Mouse (Mus musculus) frontal cortex, postnatal 25 days (tissue): ENCODE data around the gene Filip1l.

ENCODE experiments used
- DNase-seq, 2 experiments: peaks; one replicate each; pipeline ENCODE4 v3.0.0; 2022; ENCODE audit warnings: low spot score in 2 of 2

The Filip1l gene

DNA sequence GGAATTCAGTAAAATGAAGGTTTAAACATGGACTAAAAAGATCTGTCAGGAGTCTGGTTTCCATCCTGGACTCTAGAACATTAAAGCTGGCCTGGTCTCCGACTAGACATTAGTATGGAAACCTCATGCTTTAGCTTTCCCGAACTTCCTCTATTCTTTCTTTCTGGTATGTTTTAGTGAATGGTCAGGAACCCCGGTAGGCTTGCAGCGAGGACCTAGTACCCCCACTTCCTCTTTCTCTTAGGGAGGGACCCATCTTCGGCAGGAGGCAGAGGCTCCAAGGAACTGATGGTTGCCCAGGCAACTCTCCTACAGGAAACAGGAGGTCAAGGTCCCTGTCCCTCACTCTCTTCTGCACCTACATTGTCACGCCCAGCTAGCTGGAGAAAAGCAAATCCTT lies 43.4 kb downstream of the Filip1l start:
- no peak for DNase-seq

DNA sequence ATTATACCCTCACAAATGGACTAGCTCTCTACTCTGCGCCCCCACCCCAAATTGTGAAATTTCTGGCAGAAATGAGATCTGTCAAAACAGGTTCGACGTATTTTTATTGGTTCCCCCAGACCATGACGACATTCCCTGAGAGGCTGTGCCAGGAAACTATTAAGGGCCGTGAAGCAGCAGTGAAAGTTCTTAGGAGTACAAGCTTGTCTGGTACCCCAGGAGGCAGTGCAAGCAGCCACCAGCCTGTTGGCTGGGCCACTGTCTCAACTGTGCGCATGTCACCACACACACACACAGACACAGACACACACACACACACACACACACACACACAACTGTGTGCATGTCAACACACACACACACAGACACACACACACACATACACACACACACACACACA lies 45.0 kb downstream of the Filip1l start:
- no peak for DNase-seq

DNA sequence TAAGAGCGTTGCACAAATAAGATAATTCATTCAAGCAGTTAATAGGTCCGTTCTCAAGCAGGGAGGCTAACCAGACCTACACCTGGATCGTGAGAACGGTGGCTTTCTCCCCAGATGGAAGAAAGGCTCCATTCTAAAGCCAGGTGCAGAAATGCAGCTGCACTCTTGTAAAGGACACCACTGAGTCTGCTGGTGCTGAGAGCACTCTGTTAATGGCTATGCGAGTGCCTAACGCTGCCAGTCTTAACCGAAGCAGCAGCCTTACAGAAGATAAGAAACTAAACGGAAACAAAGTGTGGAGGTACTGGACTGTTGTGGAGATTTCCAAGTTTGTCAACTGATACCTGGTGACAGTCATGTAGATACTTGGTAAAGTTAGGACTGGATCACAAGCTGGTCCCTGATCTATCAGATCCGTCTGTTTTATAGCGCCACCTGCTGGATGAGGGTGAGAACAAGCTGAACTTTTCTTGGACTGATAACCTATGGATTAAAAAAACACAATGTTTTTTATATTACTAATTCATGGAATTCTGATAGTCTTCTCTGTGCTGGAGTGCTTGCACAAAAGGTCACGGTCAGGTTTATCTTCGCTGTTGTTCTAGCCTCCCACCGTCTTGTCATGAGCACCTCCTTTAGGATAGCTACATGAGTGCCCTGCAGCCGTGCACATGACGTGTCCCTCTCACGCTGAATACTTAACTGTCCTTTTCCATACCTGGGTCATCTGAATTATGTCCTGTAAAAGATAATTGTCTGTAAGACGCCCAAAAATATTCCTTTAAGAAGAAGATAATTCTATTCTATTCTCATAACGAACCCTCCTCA lies 45.7 kb downstream of the Filip1l start:
- peak; percentile 50 to 66 for DNase-seq

DNA sequence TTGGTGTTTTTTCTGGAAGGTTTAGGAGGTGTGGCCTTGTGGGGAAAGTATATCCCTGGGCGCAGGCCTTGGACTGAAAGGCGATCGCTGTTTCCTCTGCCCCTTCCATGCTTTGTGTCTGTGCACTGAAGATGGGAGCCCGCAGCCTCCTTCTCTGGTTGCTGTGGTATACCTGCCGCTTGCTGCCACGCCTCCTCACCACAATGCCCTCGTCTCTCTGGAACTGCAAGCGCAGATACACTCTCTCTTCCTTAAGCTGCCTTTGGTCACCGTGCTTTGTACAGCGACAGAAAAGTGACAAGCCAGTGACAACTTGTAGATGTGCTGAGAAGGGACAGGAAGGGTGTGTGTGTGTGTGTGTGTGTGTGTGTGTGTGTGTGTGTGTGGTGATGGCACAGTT lies 46.7 kb downstream of the Filip1l start:
- DNase-seq: no peak

DNA sequence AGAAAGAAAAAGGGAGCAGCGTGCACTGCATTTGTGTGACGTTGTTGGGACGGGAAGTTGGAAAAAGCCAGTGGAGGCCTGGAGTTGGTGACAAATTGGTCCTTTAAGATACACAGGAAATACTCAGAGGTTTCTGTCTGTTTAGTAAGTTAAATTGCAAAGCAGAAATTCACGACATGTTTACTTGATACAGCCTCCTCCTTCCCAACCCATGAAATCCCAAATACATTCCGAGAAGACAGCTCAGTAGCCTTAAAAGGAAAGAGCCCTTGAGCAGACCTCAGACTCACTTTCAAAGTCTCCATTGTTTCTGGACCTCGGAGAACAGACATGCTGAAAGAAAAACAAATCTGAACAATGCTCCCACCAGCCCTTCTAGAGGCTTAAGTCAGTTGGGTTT lies 48.8 kb downstream of the Filip1l start:
- DNase-seq: no peak

DNA sequence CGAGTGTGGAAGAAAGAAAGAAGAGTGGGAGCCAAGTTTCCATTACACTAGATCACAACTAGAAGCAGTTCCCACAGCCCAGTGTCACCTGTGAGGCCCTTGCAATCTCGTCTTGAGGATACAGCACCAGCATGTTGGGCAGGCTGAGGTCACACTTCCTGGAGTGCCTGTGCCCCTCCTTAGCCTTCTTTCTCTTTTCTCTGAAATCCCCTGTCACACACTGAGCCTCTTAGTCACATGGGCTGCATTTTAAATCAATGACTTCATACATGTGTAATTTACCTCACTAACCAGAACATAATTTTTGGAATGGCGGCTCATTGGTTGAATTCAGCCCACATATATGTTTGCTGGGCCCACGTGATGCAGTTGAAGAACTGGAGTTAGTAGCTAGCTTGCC lies 50.0 kb downstream of the Filip1l start:
- DNase-seq: no peak

DNA sequence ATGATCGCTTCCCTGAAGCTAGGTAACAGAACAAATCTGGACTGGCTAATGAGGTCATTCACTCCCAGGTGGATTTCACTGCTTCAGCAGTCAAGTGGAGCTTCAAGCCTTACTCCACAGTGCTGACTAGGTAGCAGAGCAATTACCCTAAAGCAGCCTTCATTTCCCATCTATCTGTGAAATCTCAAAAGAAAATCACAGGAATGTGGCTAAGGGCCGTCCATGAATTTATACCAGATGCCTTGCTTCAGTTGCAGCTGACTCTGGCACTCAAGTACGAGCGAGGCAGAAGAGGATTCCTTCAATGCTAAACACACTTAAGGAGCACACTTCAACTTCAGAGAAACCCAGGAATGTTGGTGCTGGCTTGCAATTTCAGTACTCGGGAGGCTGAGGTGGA lies 50.9 kb downstream of the Filip1l start:
- no peak for DNase-seq

DNA sequence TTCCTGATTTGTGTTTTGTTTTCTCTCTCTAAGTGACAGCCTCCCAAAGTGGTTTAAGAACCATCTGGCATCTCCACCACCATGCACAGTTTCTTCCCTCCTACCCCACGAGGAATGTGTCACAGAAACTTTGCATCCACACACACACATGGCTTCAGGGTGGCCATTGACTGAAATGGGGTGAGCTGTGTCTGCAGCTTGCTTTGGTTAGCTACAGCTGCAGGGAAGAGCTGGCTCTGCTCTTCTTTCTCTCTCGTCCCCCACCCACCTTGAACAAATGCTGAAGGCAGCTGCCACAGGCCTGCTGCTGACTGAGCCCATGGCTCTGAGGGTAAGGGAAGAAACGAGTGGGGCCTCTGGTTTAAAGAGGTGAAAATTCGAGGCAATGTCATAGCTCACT lies 59.9 kb downstream of the Filip1l start:
- no peak for DNase-seq

DNA sequence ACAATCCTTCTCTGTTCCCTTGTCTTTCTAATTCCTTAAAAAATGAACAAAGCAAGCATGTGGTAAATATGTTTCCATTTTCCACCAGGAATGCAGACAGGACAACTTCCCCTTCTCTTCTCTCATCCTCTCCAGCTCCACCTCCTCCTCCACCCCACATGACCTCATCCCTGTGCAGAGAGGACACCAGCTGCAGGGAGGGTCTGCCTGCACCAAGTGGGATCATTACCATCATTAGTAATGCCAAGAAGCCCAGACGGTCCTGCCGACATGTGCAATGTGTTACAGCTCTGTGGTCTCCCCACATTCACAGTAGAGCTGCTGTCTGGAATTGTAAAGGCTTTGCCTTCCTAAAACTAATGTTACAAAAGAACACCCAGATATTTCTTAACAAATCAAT lies 63.2 kb downstream of the Filip1l start:
- no peak for DNase-seq

DNA sequence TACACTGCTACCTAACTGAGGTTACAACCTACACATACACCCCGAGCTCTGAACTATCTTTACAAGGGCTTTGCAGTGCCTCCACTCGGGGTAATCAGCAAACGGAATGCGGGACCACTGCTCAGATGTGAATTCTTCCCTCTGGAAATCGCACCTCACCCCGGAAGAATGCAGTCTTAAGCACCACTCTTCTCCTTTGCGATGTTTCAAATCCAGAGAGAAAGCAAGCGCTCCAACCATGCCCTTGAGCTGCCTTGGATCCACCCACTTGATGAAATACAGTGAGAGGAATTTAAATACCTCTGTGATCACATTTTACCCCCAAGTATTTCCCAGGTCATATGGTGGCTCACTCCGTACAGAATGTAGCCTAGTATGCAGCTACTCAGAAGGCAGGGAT lies 64.1 kb downstream of the Filip1l start:
- DNase-seq: no peak

DNA sequence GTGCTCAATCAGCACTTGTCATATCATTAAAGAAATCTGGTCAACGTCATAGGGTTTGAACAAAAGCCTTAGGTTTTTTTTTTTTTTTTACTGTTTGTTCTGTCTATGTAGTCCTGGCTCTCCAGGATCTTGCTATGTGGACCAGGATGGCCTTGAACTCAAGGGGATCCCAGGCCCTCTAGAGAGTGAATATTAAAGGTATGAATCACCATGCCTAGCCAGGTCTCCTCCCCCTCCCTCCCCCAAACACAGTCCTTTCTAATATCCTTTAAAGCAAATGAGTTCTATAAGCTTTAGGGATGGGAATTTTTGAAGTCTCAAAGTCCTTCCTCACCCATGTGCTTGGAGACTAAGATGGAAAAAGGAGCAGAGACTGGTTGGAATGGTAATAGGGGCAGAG lies 65.1 kb downstream of the Filip1l start:
- DNase-seq: no peak

DNA sequence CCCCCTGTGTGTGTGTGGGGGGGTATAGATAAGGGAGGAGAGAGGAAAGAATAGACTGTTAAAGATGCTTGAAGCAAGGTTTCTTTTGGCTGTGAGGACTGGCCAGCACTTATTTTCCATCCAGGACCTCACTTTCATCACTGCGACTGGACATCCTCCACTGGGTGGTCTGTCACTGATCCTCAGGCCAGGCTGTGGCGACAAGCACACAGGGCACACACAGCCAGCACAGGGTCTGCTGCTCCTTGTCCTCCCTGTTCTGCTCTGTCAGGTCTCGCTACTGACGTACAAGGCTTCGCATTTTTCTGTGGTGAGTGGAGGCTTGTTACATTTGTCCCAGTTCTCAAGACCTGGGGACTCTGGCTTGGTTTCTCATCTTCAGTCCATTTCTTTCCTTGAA lies 66.4 kb downstream of the Filip1l start:
- DNase-seq: no peak

DNA sequence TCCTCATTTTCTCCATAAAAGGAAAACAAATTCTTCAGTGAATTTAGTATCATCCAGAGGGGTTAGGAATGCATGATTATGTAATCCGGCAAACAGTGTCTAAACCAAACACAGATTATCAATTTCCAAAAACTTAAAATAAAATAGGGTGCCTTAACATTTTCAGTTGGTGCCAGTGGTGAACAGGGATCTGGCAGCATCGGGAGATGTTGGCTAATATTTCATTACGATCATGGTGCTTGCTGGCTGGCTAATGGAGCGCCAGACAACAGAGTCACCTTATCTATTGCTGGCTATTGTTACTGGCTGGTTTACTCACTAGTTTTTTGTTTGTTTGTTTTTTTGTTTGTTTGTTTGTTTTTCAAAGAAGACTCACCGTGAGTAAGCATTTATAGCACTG lies 67.0 kb downstream of the Filip1l start:
- DNase-seq: no peak

DNA sequence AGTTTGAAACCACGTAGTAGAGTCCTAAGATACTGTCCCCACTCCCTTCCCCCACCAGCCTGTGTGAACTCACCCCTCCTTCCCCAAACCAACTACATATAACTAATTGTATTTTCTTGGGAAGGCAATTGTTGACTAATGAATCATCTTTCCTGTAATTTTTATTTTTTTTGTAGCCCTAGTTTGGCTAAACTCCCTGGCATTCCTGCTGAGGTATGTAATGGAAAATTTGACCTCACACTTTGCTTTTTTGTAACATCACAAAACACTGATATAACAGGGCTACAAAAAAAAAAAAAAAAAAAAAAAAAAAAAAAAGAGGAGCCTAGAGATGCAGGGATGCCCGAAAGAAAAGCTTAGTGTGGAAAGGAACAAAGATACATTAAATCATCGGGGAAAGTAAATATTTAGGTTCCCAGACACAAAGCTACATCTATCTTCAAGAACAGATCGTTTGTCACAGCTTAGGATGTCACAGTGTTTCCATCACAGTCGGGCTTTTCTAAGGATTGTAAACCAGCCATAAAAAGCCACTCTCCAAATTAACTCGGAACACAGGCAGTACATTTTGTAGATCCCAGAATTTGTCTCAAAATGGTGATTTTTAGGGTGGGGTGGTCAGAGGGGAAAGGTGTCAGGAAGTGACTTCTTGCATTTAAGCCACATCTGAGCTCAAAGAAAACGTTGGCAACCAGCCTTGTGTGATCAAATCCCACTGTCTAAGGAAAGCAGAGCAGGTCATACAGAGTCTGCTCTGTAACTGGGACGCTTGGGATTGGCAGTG lies 68.1 kb downstream of the Filip1l start:
- DNase-seq: no peak

DNA sequence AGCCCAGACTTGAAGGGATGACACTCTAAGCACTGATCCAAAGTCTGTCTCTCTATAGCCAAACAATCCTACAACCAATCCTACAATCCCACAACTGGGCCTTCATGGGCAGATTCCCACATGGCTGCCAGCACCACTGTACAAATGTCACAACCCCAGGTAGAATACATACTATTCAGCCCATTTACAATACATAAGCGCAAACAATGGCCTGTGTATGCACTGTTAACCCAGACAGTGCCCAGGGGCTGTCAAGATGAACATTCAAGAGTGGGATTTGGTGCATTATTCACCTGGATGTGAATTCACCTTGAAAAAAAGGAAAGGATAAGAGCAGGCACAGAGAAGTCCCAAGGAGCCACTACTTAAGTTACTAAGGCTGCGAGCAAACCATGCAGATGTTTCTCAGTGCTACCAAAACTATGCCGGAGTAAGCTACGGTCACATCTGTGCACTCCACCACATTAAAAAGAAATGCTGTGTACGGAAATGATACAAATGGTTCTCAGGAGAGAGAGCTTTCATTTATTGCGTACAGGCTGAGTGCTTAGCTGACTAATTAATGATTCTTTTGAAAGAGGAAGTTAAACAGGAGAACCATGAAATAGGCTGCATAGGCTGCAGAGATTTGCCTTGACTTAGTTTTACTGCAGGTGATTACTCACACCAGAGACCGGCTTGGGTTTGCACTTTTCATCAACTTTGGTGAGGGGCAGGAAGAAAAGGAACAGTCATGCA lies 69.0 kb downstream of the Filip1l start:
- no peak for DNase-seq

DNA sequence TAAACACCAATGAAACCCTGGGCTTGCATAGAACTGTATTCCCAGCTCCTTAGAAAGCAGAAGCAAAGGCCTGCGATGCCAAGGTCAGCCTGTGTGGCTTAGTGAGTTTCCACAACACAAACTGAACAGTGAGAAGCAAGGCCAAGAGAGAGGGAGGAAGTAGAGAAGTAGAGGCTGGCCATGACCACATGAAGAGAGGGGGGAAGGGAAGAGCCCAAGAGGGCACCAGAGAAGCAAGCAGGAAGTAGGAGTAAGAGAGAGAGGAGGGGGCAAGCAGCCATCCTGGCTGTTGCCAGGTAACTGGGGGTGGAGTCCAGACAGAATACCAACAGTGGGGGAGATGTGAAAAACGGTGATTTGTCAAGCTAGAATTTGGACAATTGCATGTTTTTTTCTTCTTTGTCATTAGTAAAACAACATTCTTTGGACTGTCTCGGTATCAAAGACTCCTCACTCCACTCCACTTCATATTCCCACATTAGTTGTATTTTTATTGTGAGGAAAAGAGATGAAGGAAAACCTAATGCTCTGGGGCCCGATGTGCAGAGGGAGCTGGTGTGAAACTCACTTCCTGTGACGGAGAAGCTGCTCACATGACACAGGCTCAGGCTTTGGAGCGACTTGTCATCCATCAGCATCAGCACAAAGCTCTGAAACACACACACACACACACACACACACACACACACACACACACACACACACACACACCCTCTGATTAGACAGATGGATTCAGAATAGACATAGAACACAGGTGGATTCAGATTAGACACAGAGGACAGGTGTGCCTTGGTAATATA lies 70.3 kb downstream of the Filip1l start:
- no peak for DNase-seq

DNA sequence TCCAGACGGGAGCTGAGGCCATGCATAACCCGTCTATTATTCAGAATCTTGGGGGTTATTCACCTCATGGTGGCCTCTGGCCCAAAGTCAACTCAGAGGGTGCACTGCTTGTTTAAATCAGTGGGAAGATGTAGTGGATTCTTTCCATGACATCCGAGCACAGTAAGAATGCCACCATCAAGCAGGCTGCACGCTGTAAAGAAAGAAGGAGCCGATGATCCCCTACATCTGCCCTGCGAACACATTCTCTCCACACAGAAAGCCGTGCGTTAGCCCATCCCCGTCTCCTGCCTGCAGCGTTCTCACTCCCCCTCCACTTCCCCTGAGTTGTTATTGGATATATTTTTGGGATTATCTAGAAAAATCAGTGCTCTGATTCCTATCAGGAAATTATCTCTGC lies 73.8 kb downstream of the Filip1l start:
- DNase-seq: no peak

DNA sequence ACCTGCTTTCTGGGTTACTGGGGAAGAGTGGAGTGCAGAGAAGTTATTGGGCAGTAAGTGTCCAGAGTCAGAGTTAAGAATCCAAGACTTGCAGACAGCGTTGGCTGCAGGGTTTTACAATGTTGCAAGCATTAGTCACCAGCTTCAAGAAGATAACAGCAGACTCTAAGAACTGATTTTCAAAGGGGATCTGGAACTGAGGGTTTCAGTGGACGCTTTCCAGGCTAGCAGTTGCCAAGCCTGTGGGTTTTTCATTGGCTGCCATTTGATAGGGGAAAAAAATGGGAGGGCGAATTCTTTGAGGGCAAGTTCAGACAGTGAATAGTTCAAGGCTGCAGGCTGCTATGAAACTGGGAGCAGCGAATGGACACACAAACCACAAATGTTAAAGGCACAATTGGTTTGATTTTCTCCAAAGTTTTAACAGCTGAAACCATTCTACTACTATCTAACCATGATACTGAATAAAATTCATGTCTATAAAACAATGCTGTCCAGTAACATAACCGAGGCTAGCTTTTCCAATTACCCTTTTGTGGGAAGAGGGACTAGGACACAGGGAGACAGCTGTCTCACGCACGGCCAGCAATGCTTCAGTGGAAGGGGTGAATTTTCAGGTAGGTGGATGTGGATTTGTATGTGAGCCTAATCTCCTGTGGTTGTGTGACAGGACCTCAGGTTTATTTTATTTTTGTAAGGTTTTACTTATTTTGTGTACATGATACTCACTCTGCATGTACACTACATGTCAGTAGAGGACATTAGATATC lies 74.8 kb downstream of the Filip1l start:
- no peak for DNase-seq

DNA sequence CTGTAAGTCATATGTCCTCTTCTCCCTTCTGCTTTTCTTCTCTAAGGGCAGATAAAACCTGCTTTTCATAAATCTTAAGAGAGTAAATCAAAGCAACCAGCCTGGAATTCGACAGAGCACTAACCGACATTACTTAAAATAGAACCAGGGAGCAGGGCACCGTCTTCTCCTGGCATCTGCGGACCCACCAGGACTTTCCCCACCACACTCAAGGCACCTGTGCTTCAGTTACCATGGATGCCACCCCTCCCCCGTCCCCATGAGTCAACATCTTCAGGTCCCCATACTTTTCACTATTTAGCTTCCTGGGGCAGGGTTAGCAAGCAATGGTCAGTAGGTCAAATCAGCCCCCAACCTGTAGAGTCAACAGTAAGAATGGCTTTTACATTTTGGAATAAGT lies 76.1 kb downstream of the Filip1l start:
- DNase-seq: no peak

DNA sequence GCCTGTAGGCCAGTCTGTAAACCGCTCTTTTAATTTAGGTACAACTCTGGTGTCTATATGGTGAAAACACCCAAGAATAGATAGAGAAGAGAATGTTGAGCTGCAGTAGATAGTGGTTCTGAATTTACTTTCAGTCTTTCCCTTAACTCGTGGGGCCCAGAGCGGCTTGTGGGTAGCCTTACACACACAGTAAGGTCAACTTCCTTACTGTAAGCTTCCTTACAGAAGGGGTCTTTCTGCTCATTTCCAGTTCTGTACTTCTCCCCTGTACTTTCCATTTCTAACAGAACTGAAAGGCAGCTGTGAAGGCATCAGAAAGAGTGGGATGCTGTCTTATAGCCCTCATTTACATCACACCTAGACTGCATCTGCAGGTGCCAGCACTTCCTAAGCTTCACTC lies 78.4 kb downstream of the Filip1l start:
- no peak for DNase-seq

DNA sequence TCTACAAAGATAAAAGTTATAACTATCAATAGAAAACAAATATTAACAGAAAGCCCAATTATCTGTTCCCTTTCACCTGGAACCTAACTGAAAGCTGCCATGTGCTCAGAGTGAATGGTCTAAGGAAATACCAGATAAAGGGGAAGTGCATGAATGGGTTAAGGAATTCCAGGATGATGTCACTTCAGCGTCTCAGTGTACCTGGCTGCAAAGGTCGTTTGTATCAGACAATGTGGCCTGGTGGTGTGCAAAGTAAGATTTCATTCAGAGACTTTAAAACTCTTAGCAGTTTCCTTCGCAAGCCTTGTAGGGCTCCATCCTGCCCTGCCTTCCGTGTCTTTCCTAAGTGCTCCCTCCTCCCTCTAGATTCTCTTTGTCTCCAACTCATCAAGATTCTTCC lies 80.3 kb downstream of the Filip1l start:
- no peak for DNase-seq
